Mouse (Mus musculus) kidney, adult 2 months (tissue): ENCODE measurements around the gene 1110051M20Rik. TPM values are rescaled to one million over a fixed set of nuclear protein-coding genes. Genes with fewer than 3 reads are reported as not detected.

ENCODE experiments used
- DNase-seq: peaks from one replicate; pipeline ENCODE4 v3.0.0; 2021
- H3K27ac ChIP-seq: fragments of 200-500 bp; 2 replicates; pipeline ENCODE4 v1.5.1; 2012; ENCODE audit warnings: low read depth, low read length, control low read depth, inconsistent platforms; ENCODE audit not compliant: insufficient read depth
- H3K27me3 ChIP-seq: fragments of 200-500 bp; replicated peaks from 2 replicates; pipeline ENCODE4 v1.6.1; 2012; ENCODE audit warnings: mild to moderate bottlenecking, moderate library complexity, low read length, inconsistent platforms; ENCODE audit not compliant: control insufficient read depth, insufficient read depth
- H3K36me3 ChIP-seq: fragments of 200-500 bp; 2 replicates; pipeline ENCODE4 v1.6.1; 2012; ENCODE audit warnings: mild to moderate bottlenecking, moderate library complexity, low read length, inconsistent platforms; ENCODE audit not compliant: control insufficient read depth, insufficient read depth
- H3K4me1 ChIP-seq: fragments of 200-500 bp; 2 replicates; pipeline ENCODE4 v1.6.1; 2011; ENCODE audit warnings: low read length; ENCODE audit not compliant: control insufficient read depth, insufficient read depth
- H3K4me3 ChIP-seq: fragments of 200-500 bp; 2 replicates; pipeline ENCODE4 v1.5.1; 2011; ENCODE audit warnings: mild to moderate bottlenecking, low read depth, low read length, control low read depth; ENCODE audit not compliant: insufficient read depth
- CTCF ChIP-seq: fragments of 200-500 bp; conservative IDR thresholded peaks from 2 replicates; pipeline ENCODE4 v1.5.1; 2011; ENCODE audit warnings: low read depth, mild to moderate bottlenecking, control low read depth, low read length, moderate library complexity, mixed read lengths; ENCODE audit not compliant: insufficient read depth, insufficient read length
- POLR2A ChIP-seq: fragments of 200-500 bp; IDR thresholded peaks from one replicate; pipeline ENCODE4 v1.6.1; 2011; ENCODE audit warnings: low read depth, low read length, control low read depth
- WGBS: fragments of 180-500 bp; shearing (Covaris S2); methylation state at CpG from one replicate; pipeline ENCODE4 v1.1.7; 2018; 5-methylcytosine and 5-hydroxymethylcytosine counted together
- polyA plus RNA-seq: library from polyadenylated mRNA; depleted of rRNA; stranded (reverse); fragments of >200 nt; gene quantifications from 2 replicates; pipeline ENCODE4 v1.2.3, GENCODE M21; 2012; rRNA removed

Gene 1110051M20Rik
- polyA plus RNA-seq, 1 experiment, result 36.7 TPM

DNA sequence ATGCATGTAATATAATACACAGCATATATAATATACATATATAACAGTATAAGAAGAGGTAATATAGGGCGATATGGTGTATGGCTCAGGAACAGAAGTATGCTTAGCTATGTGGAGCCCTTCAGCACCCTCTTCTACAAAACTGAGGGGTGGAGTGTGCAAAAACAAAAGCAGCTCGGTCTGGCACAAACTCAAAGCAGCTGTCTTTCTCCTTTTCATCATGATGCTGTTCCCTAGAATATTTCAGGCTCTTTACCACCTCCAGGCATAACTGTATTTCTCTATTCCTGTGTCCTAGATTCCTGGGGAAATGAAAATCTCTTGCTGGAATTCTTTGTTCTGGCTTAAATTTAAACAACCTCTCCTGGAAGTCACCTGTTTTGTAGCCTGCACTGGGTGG, 214.8 kb downstream of the 1110051M20Rik start:
- no peaks in the 10 kb centered on the region for H3K4me1 ChIP-seq
- no peak for DNase-seq
- WGBS, result 86% methylated on average over 2 of the region's 2 CpGs
- no peak overlapping the region for H3K27ac ChIP-seq
- H3K4me3 ChIP-seq, result no peak overlapping the region
- TF ChIP-seq CTCF (no peak), POLR2A (no peak)
- no peaks in the 10 kb centered on the region; the same call in 1 of the 2 replicates for H3K36me3 ChIP-seq
- H3K27me3 ChIP-seq, result no peaks in the 10 kb centered on the region

Other genes with a start within 250 kb of the 1110051M20Rik start
- gene Nr1h3, start 241.9 kb downstream of the 1110051M20Rik start, polyA plus RNA-seq, result 92.2 and 106 TPM in 2 replicates
- 27.0 and 31.7 TPM in 2 replicates for gene Acp2, start 241.8 kb downstream of the 1110051M20Rik start, polyA plus RNA-seq
- gene Ddb2, start 207.7 kb downstream of the 1110051M20Rik start, polyA plus RNA-seq, result 11.5 and 11.7 TPM in 2 replicates
- gene Pacsin3, start 188.8 kb downstream of the 1110051M20Rik start, polyA plus RNA-seq, result 30.2 and 33.3 TPM in 2 replicates
- 32.7 and 38.4 TPM in 2 replicates for gene Arfgap2, start 179.7 kb downstream of the 1110051M20Rik start, polyA plus RNA-seq
- gene Lrp4, start 12.8 kb upstream of the 1110051M20Rik start, polyA plus RNA-seq, result 8.6 and 10.3 TPM in 2 replicates
- gene Ckap5, start 82.1 kb upstream of the 1110051M20Rik start, polyA plus RNA-seq, result 4.9 and 5.9 TPM in 2 replicates
- 0.06 and 0.18 TPM in 2 replicates for gene F2, start 191.7 kb upstream of the 1110051M20Rik start, polyA plus RNA-seq
- gene Zfp408, start 205.1 kb upstream of the 1110051M20Rik start, polyA plus RNA-seq, result 8.4 and 10.0 TPM in 2 replicates
- 90.2 and 91.6 TPM in 2 replicates for gene Arhgap1, start 205.2 kb upstream of the 1110051M20Rik start, polyA plus RNA-seq